ENCODE assay signal across 8 mouse cellular contexts in genomic region chr7:127273925-127274789, GRCm38 (mm10). TPM values are rescaled to one million over a fixed set of nuclear protein-coding genes. Genes with fewer than 3 reads are reported as not detected.
DNase-seq lines count a peak whose midpoint lies in the region; ATAC-seq lines count a peak whose summit lies in the region.

Gene Sephs2 (minus strand): TSS chr7:127274055.

- H3K27me3 ChIP-seq in heart, embryonic 14.5 days (ENCODE audit: control insufficient read depth, insufficient read depth, low read length), result no peaks in the 10 kb centered on the region
- no peaks in the 10 kb centered on the region for H3K27me3 ChIP-seq in liver, embryonic 13.5 days
- H3K27me3 ChIP-seq in stomach, embryonic 16.5 days (ENCODE audit: control insufficient read depth, insufficient read depth, low read length), result no peaks in the 10 kb centered on the region

- ATAC-seq in CD4-positive, CD25-positive, alpha-beta regulatory T cell, adult 4 months, result peak; percentile 96
- peak; percentile 82 for ATAC-seq in heart, embryonic 14.5 days (ENCODE audit: insufficient number of reproducible peaks, insufficient read depth, low FRiP score, low read depth)
- peak; percentile 84 for ATAC-seq in liver, embryonic 13.5 days (ENCODE audit: low read depth)
- peak; percentile 88 for ATAC-seq in stomach, embryonic 16.5 days (ENCODE audit: insufficient read depth, low FRiP score)

- H3K4me3 ChIP-seq in heart, embryonic 14.5 days (ENCODE audit: control insufficient read depth in 1 of 2, insufficient read depth in 1 of 2, low read depth in 1 of 2, low read length in 2 of 2), result peak within 1 kb of the TSS; percentile 66 to 78
- H3K4me3 ChIP-seq in liver, embryonic 13.5 days (replicated peaks), result peak within 1 kb of the TSS; percentile 90
- peak within 1 kb of the TSS; percentile 90 for H3K4me3 ChIP-seq in stomach, embryonic 16.5 days (replicated peaks; ENCODE audit: low read length)

- peaks cover 11% of the 10 kb centered on the region for H3K36me3 ChIP-seq in heart, embryonic 14.5 days (ENCODE audit: control insufficient read depth, insufficient read depth, low read length)
- H3K36me3 ChIP-seq in liver, embryonic 13.5 days, result peaks cover 33% of the 10 kb centered on the region
- H3K36me3 ChIP-seq in stomach, embryonic 16.5 days (ENCODE audit: control insufficient read depth, insufficient read depth, low read length), result no peaks in the 10 kb centered on the region; the same call in 1 of the 2 replicates

- H3K27ac ChIP-seq in heart, embryonic 14.5 days (replicated peaks in 1 of 2; ENCODE audit: control insufficient read depth in 1 of 2, insufficient read depth in 1 of 2, low read depth in 2 of 2, low read length in 2 of 2), result peak within 1 kb of the TSS; percentile 78 to 81
- peak within 1 kb of the TSS; percentile 88 for H3K27ac ChIP-seq in liver, embryonic 13.5 days
- peak within 1 kb of the TSS; percentile 88 for H3K27ac ChIP-seq in stomach, embryonic 16.5 days (ENCODE audit: low read length)

- H3K4me1 ChIP-seq in heart, embryonic 14.5 days (ENCODE audit: control insufficient read depth in 2 of 2, insufficient read depth in 2 of 2, low read length in 2 of 2), result peaks cover 11 to 15% of the 10 kb centered on the region in 2 experiments
- H3K4me1 ChIP-seq in liver, embryonic 13.5 days (replicated peaks), result peaks cover 64% of the 10 kb centered on the region
- peaks cover 15% of the 10 kb centered on the region for H3K4me1 ChIP-seq in stomach, embryonic 16.5 days (ENCODE audit: control insufficient read depth, insufficient read depth, low read length)

- H3K9me3 ChIP-seq in heart, embryonic 14.5 days (ENCODE audit: control insufficient read depth, low read length), result no peaks in the 10 kb centered on the region
- H3K9me3 ChIP-seq in liver, embryonic 13.5 days (replicated peaks), result no peaks in the 10 kb centered on the region
- no peaks in the 10 kb centered on the region for H3K9me3 ChIP-seq in stomach, embryonic 16.5 days (replicated peaks; ENCODE audit: control insufficient read depth, low read length)

- under 1% methylated on average over 39 of the region's 39 CpGs for WGBS in heart, embryonic 14.5 days
- WGBS in liver, embryonic 13.5 days (ENCODE audit: insufficient replicate concordance), result 2% methylated on average over 39 of the region's 39 CpGs
- 2% methylated on average over 39 of the region's 39 CpGs for WGBS in stomach, embryonic 16.5 days

- peak; percentile 94 for DNase-seq in c-Kit-negative CD71-positive TER-119-positive erythroid progenitor cells, embryonic 14.5 days (ENCODE audit: low read depth, low spot score)
- peak; percentile 90 for DNase-seq in fibroblast of lung, adult 2 months (ENCODE audit: low read depth)
- peak; percentile 97 for DNase-seq in kidney, postnatal 14 days
- peak; percentile 91 for DNase-seq in liver, embryonic 13.5 days
- DNase-seq in neural tube, embryonic 10.5 days (ENCODE audit: extremely low spot score, low spot score), result peak; percentile 93

- H3K9ac ChIP-seq in heart, embryonic 14.5 days (ENCODE audit: low read length), result peak within 1 kb of the TSS; percentile 88
- peak within 1 kb of the TSS; percentile 96 for H3K9ac ChIP-seq in liver, embryonic 13.5 days
- peak within 1 kb of the TSS; percentile 96 for H3K9ac ChIP-seq in stomach, embryonic 16.5 days (ENCODE audit: low read length)

- H3K4me2 ChIP-seq in heart, embryonic 14.5 days (ENCODE audit: low read length), result peak within 1 kb of the TSS; percentile 86
- H3K4me2 ChIP-seq in liver, embryonic 13.5 days, result peak within 1 kb of the TSS; percentile 85
- peak within 1 kb of the TSS; percentile 88 for H3K4me2 ChIP-seq in stomach, embryonic 16.5 days (ENCODE audit: low read depth, low read length)

RNA-seq across cellular contexts. Expression of gene Sephs2, which starts in this region (rescaled TPM):
- polyA plus RNA-seq in CD4-positive, CD25-positive, alpha-beta regulatory T cell, adult 4 months (2017; shearing (Covaris generic)), result 10 to 100 TPM; 17.3 to 23.4 TPM
- polyA plus RNA-seq in heart, embryonic 14.5 days (2014; fragmentation: Nextera tagmentation; extraction: Ambion mirVana), result 69.5 and 74.6 TPM in 2 replicates
- 138 and 169 TPM in 2 replicates for polyA plus RNA-seq in liver, embryonic 13.5 days (2015; fragmentation: Nextera tagmentation; extraction: Ambion mirVana)
- 82.2 and 94.3 TPM in 2 replicates for polyA plus RNA-seq in stomach, embryonic 16.5 days (2015; fragmentation: Nextera tagmentation; extraction: Ambion mirVana)

Comparison
In these comparisons a context has a peak if more than half of its experiments do, and no peak if none do; other contexts are left out.
1. Peak in every context shown above with its lines: DNase-seq, ATAC-seq, H3K4me3 ChIP-seq and H3K27ac ChIP-seq.